Mouse (Mus musculus): ENCODE measurements at regions not wholly inside any gene's neighbourhood (a gene's known extent, or its start where the extent isn't known, plus 50 kb on each side); places are given as distances from the start of the nearest gene placed in this dataset.

GRCm38 (mm10) chr16:77328628-77329159, 273.2 kb downstream of the Gm11146 start:
- no peak for DNase-seq (ENCODE audit: low spot score in 2 of 2)

DNA sequence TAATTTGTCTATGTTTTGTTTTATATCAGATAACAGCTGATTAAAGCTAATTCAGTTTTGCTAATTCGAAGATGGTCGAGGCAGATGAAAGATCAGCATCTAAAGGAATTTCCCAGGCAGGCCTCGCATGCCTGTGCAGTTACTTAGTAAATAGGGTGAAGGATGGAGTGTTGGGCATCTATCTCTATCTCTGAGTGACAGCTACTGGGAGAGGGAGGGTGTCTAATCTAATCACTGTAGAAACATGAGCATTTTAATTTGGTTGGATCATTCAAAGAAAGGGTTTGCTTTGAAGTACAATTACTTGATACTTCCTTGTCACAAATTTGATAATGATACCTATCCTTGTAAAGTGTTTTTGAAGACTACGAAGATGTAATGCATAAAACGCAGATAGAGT, 273.8 kb downstream of the Gm11146 start:
- DNase-seq (ENCODE audit: low spot score in 2 of 2) = no peak

DNA sequence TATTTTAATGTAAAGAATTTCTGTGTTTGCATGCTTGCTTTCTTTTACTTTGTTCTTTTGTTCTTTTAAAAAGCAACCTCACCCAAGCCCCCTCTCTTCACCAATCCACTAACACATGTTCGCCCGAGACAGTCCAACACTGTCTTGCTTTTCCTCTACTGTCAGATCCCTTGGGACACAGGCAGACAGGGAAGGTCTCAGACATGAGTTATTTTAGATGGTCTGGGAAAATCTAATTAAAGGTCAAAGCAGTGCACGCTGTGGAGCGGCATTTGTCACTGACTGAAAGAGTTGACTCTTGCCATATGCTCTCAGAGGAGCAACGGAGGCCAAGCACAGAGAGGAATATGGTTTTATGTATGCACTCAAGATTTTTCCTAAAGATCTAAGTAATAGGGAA, 279.6 kb downstream of the Gm11146 start:
- DNase-seq (ENCODE audit: low spot score in 2 of 2) = no peak

DNA sequence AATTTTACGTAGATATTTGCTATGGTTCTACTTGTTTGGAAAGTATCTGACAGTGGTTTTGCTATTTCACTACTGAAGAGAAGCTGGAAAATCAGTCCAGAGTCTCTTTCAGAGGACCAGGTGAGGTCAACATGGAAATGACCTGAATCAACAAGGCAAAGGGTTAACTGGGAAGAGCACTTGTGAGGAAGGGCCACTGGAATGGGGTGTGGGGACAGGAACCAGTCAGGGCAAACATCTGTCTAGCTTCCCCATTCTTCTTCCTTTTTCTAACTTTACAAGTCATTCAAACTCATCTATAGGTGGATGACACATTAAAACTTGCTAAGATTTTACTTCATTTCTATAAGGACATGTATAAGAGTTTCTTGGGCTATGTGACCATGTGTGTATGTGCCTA, 283.7 kb downstream of the Gm11146 start:
- no peak for DNase-seq (ENCODE audit: low spot score in 2 of 2)

DNA sequence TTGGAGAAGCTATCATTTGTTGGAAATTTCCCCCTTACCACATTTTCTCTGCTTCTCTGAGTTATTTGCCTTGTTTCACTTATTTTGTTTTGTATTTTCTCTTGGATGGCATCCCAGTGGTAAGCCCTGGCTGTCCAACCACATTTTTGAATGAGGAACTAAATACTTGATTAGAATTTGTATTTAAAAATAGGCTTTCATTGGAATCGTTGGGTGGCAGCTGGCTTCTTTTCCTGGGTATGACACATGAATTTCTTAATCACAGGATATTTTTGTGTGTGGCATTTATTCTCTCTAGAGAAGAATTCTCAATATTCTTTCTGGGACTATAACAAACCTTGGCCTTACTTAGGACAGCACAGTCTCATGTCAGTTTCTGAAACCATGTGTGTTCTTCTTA, 286.5 kb downstream of the Gm11146 start:
- no peak for DNase-seq (ENCODE audit: low spot score in 2 of 2)

DNA sequence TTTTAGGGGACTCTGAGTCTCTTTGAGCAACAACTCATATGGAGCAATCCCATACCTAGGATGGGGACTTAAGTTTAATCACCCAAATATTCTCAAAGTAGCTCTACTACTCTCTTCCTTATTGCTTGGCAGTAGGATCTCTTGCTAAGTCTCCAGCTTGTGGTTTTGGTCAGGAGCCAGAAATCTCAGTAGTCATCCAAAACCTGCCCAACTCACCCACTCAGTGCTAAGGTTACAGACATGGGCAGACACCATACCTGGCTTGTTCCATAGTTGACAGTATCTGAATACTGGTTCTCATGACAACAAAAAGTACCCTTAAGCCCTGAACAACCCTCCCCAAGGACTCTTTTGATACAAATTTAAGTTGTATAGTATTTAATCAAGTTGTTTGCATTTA, 288.7 kb downstream of the Gm11146 start:
- DNase-seq (ENCODE audit: low spot score in 2 of 2) = no peak

GRCm38 (mm10) chr16:77301270-77302171, 288.0 kb downstream of the Usp25 start:
- no peak for DNase-seq (ENCODE audit: low spot score in 2 of 2)

DNA sequence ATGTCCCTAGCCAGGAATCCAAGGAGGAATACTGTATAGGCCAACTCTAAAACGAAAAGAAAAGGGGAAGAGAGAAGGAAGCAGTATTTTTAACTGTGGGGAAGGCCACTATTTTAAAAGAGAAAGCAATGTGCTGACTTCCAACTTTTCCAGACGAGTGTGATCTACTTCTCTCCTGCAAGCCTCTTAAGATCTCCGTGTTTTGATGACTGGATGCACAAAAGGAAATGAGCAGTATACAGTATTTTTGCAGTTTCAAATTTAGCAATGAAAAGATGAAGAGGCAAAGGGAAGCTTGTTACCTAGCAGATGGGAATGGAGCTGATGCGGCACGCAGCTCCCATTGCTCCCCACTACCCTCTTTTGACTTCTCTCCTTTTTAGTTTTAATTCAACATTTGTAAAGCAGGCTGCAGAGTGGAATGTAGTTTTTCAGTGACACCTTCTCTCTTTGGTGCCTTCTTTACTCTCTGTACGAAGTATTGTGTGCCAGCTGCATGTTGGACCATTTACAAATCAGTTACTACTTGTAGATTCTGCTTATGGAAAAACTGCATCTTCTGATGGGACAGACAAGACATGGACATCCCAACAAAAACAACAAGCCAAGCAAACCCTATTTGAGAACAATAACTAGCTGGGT, 287.2 kb downstream of the Usp25 start:
- DNase-seq (ENCODE audit: low spot score in 2 of 2) = no peak

GRCm38 (mm10) chr16:77295574-77296355, 282.3 kb downstream of the Usp25 start:
- no peak for DNase-seq (ENCODE audit: low spot score in 2 of 2)

DNA sequence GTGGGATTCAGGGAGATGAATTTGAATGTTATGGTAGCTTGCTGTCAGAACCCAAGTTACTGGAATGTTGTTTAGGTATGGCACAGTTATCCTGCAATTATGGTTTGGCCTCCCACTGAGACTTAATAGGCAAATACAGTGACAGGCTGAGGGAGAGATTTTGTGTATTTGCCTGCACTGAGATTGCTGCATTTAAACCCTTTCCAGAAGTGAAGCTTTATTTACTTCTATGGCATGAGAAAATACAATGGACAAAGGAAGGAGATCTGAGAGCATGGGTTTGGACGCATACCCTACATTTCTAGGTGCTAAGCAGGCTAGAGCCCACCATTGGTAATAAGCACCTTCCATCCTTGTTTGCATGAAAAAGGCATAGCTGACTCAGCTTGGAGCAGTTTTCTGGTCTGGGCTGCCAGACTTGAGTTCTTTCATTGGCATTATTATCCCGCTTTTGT, 278.8 kb downstream of the Usp25 start:
- no peak for DNase-seq (ENCODE audit: low spot score in 2 of 2)

- no peak for DNase-seq (ENCODE audit: low spot score in 2 of 2)
Measured at GRCm38 (mm10) chr16:77291723-77292316, 278.3 kb downstream of the Usp25 start.

GRCm38 (mm10) chr16:77284205-77284604, 270.7 kb downstream of the Usp25 start:
- DNase-seq (ENCODE audit: low spot score in 2 of 2) = no peak

GRCm38 (mm10) chr16:77279916-77280315, 266.4 kb downstream of the Usp25 start:
- DNase-seq (ENCODE audit: low spot score in 2 of 2) = no peak

- DNase-seq (ENCODE audit: low spot score in 2 of 2) = no peak
Measured at GRCm38 (mm10) chr16:77279495-77279894, 266.0 kb downstream of the Usp25 start.

- DNase-seq (ENCODE audit: low spot score in 2 of 2) = no peak
Measured at GRCm38 (mm10) chr16:77273306-77273705, 259.8 kb downstream of the Usp25 start.

DNA sequence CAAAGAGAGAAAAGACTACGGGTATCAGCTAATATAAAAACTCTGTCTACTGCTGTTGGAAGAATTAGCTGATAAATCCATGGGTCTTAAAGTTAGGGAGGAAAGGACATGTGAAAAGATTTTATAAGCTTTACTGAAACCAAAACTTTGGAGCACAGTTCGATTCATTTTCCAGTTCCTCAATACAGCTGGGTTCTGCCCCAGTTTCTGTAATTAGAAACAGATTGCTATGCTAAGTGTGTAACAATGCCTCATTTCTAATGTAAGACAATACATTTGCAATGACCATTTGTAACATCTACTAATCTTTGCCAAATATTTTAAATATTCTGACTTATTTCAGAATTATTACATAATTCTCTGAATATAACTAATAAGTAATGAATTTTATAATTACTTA, 255.4 kb downstream of the Usp25 start:
- no peak for DNase-seq (ENCODE audit: low spot score in 2 of 2)

GRCm38 (mm10) chr16:77267679-77268078, 254.2 kb downstream of the Usp25 start:
- DNase-seq (ENCODE audit: low spot score in 2 of 2) = no peak

DNA sequence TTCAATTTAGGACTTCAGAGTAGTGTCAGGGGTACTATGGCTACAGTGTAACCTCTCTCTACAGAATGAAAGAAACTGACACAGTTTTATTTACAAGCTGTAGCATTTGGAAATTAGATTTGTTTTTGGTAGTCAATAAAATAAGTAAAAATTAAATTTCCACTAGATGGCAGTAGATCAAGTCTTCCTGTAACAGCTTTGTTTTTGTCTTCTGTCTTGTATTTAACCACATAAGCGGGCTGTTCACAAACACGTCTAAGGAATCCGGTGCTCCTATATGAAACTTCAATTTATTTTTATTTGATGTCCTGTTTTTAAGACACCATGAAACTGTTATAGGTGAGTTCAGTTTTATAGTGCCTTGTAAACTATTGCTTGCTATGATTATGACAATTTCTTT, 238.8 kb downstream of the Usp25 start:
- no peak for DNase-seq (ENCODE audit: low spot score in 2 of 2)

DNA sequence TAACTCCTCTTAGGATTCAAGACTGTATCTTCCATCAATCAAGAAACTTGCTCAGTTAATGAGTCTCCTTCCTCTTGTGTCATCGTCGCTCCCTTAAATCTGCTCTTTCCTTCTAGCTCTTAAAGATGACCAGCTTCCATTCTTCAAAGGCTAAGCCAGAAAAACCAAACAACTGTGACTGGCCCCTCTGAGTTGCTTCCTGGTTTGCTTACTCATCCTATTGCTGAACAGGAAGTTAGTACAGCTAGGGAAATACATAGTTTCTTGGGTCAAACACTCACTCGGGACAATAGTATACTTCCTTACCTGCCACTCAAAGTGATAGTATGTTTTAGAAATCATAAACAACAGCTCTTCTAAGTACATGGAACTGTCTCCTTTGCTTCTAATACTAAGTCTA, 237.9 kb downstream of the Usp25 start:
- DNase-seq (ENCODE audit: low spot score in 2 of 2) = no peak

GRCm38 (mm10) chr16:77240876-77241275, 227.4 kb downstream of the Usp25 start:
- no peak for DNase-seq (ENCODE audit: low spot score in 2 of 2)

DNA sequence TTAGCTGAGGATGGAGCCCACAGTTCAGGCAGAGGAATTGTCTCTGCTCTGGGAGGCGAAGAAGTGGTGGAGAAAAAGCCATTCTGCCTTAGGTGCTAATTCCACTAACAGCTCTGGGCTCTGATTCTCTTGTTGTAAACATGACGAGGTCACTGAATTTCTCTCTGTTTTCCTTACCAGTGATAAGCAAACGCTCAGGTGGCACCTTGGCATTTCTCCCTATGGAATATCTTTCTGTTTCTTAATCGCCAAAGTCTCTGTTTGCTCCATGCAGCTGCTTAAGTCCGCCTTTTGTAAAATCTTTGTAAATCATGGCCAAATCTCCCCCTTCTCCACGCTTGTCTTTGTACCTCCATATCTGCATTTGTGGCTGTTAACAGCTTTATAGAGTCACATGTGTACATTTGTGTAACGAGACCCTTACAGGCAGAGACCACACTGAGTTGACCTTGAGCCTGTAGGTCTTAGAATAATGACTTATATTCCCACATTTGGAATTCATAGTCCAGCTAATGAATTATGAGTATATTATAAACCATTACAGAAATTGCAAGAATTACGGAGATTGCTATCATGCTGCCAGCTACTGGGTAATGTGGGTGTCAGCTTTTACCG, 225.8 kb downstream of the Usp25 start:
- no peak for DNase-seq (ENCODE audit: low spot score in 2 of 2)

Measured in adrenal gland, adult 18-20 months (tissue).